Mouse (Mus musculus): ENCODE results near the gene Lcn11. TPM values are rescaled to one million over a fixed set of nuclear protein-coding genes. Genes with fewer than 3 reads are reported as not detected.

Lcn11 gene
- polyA plus RNA-seq, 1 experiment from 2014 or later = not detected

DNA sequence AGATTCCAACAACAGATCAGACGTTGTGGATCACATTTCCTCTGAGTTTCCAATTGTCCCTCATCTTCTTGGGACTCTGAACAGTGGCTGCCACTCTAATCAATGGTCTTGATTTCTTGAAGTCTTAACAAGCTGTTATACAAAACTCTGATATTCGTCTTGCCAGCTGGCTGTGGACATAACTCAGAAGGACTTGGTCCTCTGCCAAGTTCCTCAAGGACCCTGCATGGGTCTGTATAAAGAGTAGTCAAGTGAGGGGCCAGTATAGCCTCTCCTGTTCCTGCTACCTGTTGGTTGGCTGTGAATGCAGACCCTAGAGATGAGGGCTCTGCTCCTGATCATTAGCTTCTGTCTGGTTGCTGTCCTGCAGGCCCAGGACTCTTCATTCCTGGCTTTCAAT lies 11.5 kb upstream of the Lcn11 start, which contains the start of gene Lcn3:
Gene Lcn3, plus strand, starts transcription at position 301 of the 400 bp plus-strand sequence.
- no peak for TF ChIP-seq CTCF (IDR thresholded peaks at IDR 0.05; ENCODE audit: low read depth)
- no peaks in the 10 kb centered on the region for H3K27me3 ChIP-seq (replicated peaks; ENCODE audit: control insufficient read depth, insufficient read depth, low read length)
- no peak for ATAC-seq
- H3K36me3 ChIP-seq (ENCODE audit: control insufficient read depth, insufficient read depth) = no peaks in the 10 kb centered on the region
- H3K27ac ChIP-seq (ENCODE audit: low read depth, low read length) = no peak within 1 kb of the TSS
- 50% methylated on average over 2 of the region's 2 CpGs for WGBS
- no peaks in the 10 kb centered on the region for H3K4me1 ChIP-seq (replicated peaks; ENCODE audit: control insufficient read depth, insufficient read depth, low read length)
- no peaks in the 10 kb centered on the region for H3K9me3 ChIP-seq (ENCODE audit: control insufficient read depth)
- H3K4me2 ChIP-seq (replicated peaks; ENCODE audit: low read depth) = no peak within 1 kb of the TSS
- H3K4me3 ChIP-seq (ENCODE audit: low read depth, low read length) = no peak within 1 kb of the TSS
- no peak within 1 kb of the TSS for H3K9ac ChIP-seq (ENCODE audit: low read depth, low read length)

DNA sequence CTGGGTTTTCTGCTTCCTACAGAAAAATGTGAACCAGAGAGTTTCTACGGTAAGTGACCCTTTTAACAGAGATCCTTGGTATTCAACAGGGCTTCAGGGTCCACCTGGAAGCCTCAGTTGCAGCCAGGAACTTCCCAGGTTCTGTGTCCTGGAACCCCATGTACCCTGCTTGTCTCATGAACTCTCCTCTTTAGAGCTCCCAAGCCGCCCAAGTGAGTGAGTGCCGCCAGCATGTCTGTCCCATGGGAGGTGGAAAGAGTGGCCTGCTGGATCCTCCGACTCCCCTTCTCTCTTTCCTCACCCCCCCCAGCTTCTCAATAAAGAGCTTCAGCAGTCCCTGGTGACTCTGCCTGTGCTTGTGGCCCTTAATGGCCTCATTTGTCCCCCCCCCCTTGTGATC lies 9.1 kb upstream of the Lcn11 start:
- Histone ChIP-seq H3K36me3 (ENCODE audit: control insufficient read depth, insufficient read depth) (no peaks in the 10 kb centered on the region), H3K27me3 (replicated peaks; ENCODE audit: control insufficient read depth, insufficient read depth, low read length) (no peaks in the 10 kb centered on the region), H3K4me1 (replicated peaks; ENCODE audit: control insufficient read depth, insufficient read depth, low read length) (no peaks in the 10 kb centered on the region), H3K9me3 (ENCODE audit: control insufficient read depth) (no peaks in the 10 kb centered on the region), H3K4me2 (replicated peaks; ENCODE audit: low read depth) (no peak overlapping the region), H3K27ac (ENCODE audit: low read depth, low read length) (no peak overlapping the region), H3K4me3 (ENCODE audit: low read depth, low read length) (no peak overlapping the region), H3K9ac (ENCODE audit: low read depth, low read length) (no peak overlapping the region)
- WGBS = 90% methylated on average over 4 of the region's 4 CpGs
- no peak for TF ChIP-seq CTCF (IDR thresholded peaks at IDR 0.05; ENCODE audit: low read depth)
- ATAC-seq = no peak

DNA sequence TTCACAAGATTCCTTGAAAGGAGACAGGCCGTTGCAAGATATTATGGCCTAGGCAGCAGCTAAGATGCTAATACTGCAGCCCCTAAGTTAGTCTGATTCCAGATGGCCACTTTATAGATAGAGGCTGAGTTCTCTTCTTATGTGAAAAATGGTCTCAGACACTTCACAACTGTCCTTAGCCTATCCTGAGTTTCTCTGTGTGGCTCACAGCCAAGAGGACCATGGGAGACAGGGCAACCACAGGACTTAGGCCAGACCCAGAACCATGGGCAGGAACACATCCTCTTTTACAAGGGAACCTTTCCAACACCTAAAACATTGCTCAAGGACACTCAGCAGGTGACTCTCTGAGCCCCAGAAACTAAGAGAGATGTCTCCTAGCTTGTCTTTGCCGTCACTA lies 3.3 kb upstream of the Lcn11 start:
- no peak for TF ChIP-seq CTCF (IDR thresholded peaks at IDR 0.05; ENCODE audit: low read depth)
- H3K4me2 ChIP-seq (replicated peaks; ENCODE audit: low read depth) = no peak overlapping the region
- no peaks in the 10 kb centered on the region for H3K27me3 ChIP-seq (replicated peaks; ENCODE audit: control insufficient read depth, insufficient read depth, low read length)
- ATAC-seq = no peak
- WGBS = 88% methylated on average over 2 of the region's 2 CpGs
- H3K36me3 ChIP-seq (ENCODE audit: control insufficient read depth, insufficient read depth) = no peaks in the 10 kb centered on the region
- H3K9me3 ChIP-seq (ENCODE audit: control insufficient read depth) = no peaks in the 10 kb centered on the region
- H3K27ac ChIP-seq (ENCODE audit: low read depth, low read length) = no peak overlapping the region
- no peaks in the 10 kb centered on the region for H3K4me1 ChIP-seq (replicated peaks; ENCODE audit: control insufficient read depth, insufficient read depth, low read length)
- no peak overlapping the region for H3K4me3 ChIP-seq (ENCODE audit: low read depth, low read length)
- no peak overlapping the region for H3K9ac ChIP-seq (ENCODE audit: low read depth, low read length)

DNA sequence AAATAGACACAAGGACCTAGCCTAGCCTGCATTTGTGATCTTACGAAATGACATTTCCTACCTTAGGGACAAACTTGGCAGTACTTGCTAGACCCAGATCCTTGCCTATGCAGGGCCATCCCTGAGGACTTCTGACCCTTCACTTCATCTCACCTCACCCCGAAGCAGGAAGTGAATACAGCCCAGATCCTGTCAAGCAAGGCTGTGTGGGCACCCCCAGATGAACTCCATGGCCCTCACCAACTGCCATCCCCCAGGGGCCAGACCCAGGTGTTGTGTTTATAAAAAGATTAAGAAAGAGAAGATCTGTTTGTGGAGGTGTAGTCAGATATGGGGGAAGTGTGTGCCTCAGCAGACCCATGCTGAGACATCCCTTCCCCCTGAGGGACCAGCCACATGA lies 2.2 kb upstream of the Lcn11 start:
- no peaks in the 10 kb centered on the region for H3K9me3 ChIP-seq (ENCODE audit: control insufficient read depth)
- H3K4me2 ChIP-seq (replicated peaks; ENCODE audit: low read depth) = no peak overlapping the region
- H3K9ac ChIP-seq (ENCODE audit: low read depth, low read length) = no peak overlapping the region
- H3K27me3 ChIP-seq (replicated peaks; ENCODE audit: control insufficient read depth, insufficient read depth, low read length) = no peaks in the 10 kb centered on the region
- no peaks in the 10 kb centered on the region for H3K36me3 ChIP-seq (ENCODE audit: control insufficient read depth, insufficient read depth)
- H3K27ac ChIP-seq (ENCODE audit: low read depth, low read length) = no peak overlapping the region
- ATAC-seq = no peak
- 60% methylated on average over 2 of the region's 2 CpGs for WGBS
- no peak for TF ChIP-seq CTCF (IDR thresholded peaks at IDR 0.05; ENCODE audit: low read depth)
- H3K4me3 ChIP-seq (ENCODE audit: low read depth, low read length) = no peak overlapping the region
- no peaks in the 10 kb centered on the region for H3K4me1 ChIP-seq (replicated peaks; ENCODE audit: control insufficient read depth, insufficient read depth, low read length)

GRCm38 (mm10) chr2:25775991-25776390 lies 826 bp upstream of the Lcn11 start:
- Histone ChIP-seq H3K27ac (ENCODE audit: low read depth, low read length) (no peak overlapping the region), H3K9me3 (ENCODE audit: control insufficient read depth) (no peaks in the 10 kb centered on the region), H3K27me3 (replicated peaks; ENCODE audit: control insufficient read depth, insufficient read depth, low read length) (no peaks in the 10 kb centered on the region), H3K36me3 (ENCODE audit: control insufficient read depth, insufficient read depth) (no peaks in the 10 kb centered on the region), H3K4me1 (replicated peaks; ENCODE audit: control insufficient read depth, insufficient read depth, low read length) (no peaks in the 10 kb centered on the region), H3K4me3 (ENCODE audit: low read depth, low read length) (no peak overlapping the region), H3K4me2 (replicated peaks; ENCODE audit: low read depth) (no peak overlapping the region), H3K9ac (ENCODE audit: low read depth, low read length) (no peak overlapping the region)
- ATAC-seq = no peak
- TF ChIP-seq CTCF (IDR thresholded peaks at IDR 0.05; ENCODE audit: low read depth) = no peak
- WGBS = 73% methylated on average over 3 of the region's 3 CpGs

- H3K36me3 ChIP-seq (ENCODE audit: control insufficient read depth, insufficient read depth) = no peaks in the 10 kb centered on the region
- no peak for TF ChIP-seq CTCF (IDR thresholded peaks at IDR 0.05; ENCODE audit: low read depth)
- H3K27ac ChIP-seq (ENCODE audit: low read depth, low read length) = no peak overlapping the region
- H3K4me1 ChIP-seq (replicated peaks; ENCODE audit: control insufficient read depth, insufficient read depth, low read length) = no peaks in the 10 kb centered on the region
- no peak overlapping the region for H3K4me2 ChIP-seq (replicated peaks; ENCODE audit: low read depth)
- ATAC-seq = no peak
- no peaks in the 10 kb centered on the region for H3K27me3 ChIP-seq (replicated peaks; ENCODE audit: control insufficient read depth, insufficient read depth, low read length)
- no peaks in the 10 kb centered on the region for H3K9me3 ChIP-seq (ENCODE audit: control insufficient read depth)
- WGBS = 84% methylated on average over 9 of the region's 9 CpGs
- H3K9ac ChIP-seq (ENCODE audit: low read depth, low read length) = no peak overlapping the region
- H3K4me3 ChIP-seq (ENCODE audit: low read depth, low read length) = no peak overlapping the region
Measured at GRCm38 (mm10) chr2:25779076-25779475, 2.3 kb downstream of the Lcn11 start.

DNA sequence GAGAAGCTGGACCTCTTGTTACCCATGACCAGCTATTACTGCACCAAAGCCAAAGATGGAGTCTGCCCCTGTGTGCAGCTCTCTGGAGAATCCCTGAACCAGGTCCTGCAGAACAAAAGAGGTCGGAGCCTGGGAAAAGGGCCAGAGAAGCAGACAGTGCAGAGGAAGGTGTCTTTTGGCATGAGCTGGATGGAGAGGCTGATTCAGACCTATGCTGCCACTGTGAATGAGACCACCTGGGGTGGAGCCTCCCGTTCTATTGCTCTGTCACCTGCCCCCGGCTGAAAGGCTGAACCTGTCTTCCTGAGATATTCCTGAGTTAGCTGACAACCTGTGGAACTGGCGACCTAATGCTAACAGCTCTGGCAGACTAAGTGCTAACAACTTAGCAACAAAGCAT lies 4.1 kb downstream of the Lcn11 start:
- TF ChIP-seq CTCF (IDR thresholded peaks at IDR 0.05; ENCODE audit: low read depth) = no peak
- WGBS = 41% methylated on average over 4 of the region's 4 CpGs
- Histone ChIP-seq H3K36me3 (ENCODE audit: control insufficient read depth, insufficient read depth) (no peaks in the 10 kb centered on the region), H3K9ac (ENCODE audit: low read depth, low read length) (no peak overlapping the region), H3K27ac (ENCODE audit: low read depth, low read length) (no peak overlapping the region), H3K4me1 (replicated peaks; ENCODE audit: control insufficient read depth, insufficient read depth, low read length) (no peaks in the 10 kb centered on the region), H3K4me3 (ENCODE audit: low read depth, low read length) (no peak overlapping the region), H3K27me3 (replicated peaks; ENCODE audit: control insufficient read depth, insufficient read depth, low read length) (no peaks in the 10 kb centered on the region), H3K9me3 (ENCODE audit: control insufficient read depth) (no peaks in the 10 kb centered on the region), H3K4me2 (replicated peaks; ENCODE audit: low read depth) (no peak overlapping the region)
- ATAC-seq = no peak
